29 mouse cellular contexts compared by ENCODE assay signal in the genomic region with DNA sequence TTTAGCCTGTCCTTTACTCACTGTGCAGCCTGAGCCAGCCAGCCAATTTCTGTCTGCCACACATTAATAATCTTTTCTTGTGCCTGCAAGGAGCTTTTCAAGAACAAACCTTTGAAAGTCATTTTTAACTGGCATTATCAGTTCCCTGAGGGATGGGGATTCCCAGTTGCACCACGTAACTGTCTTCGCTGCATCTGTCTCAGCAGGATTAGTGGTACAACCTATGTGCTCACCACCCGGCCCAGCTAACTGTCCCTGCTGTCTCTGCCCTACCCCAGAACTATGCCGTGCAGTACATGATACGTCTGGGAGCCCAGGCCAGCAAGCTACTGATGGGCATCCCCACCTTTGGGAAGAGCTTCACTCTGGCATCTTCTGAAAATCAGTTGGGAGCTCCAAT. TPM values are rescaled to one million over a fixed set of nuclear protein-coding genes. Genes with fewer than 3 reads are reported as not detected.
DNase-seq lines count a peak whose midpoint lies in the region; ATAC-seq and TF ChIP-seq lines count a peak whose summit lies in the region.
"Had no signal": no experiment of that assay in that cellular context is flagged by ENCODE, and none has a peak within 500 bp of the region (broad histone marks: within the 10 kb centered on the region; RNA-seq: fewer than 3 reads in every experiment).

No protein-coding gene starts in this region.

- H3K4me2 ChIP-seq in midbrain, embryonic 12.5 days (replicated peaks), result no peak overlapping the region
- no peak overlapping the region for H3K4me2 ChIP-seq in midbrain, embryonic 11.5 days
- no peak overlapping the region for H3K4me2 ChIP-seq in hindbrain, embryonic 15.5 days
- H3K4me2 ChIP-seq in midbrain, postnatal 0 days (ENCODE audit: low read depth, low read length, poor library complexity, severe bottlenecking), result no peak overlapping the region
- H3K4me2 ChIP-seq: embryonic facial prominence, embryonic 15.5 days; limb, embryonic 15.5 days; lung, embryonic 15.5 days; neural tube, embryonic 15.5 days had no signal

- H3K27ac ChIP-seq in gastrocnemius, adult 2 months, result peak overlapping the region; percentile 12; the same call in 1 of the 2 replicates
- 0 out of 2 replicates have a peak overlapping the region, but pooled peaks have one; percentile 35 for H3K27ac ChIP-seq in midbrain, embryonic 12.5 days (replicated peaks)
- H3K27ac ChIP-seq in midbrain, embryonic 11.5 days (ENCODE audit: low read depth, low read length), result no peak overlapping the region
- H3K27ac ChIP-seq in hindbrain, embryonic 15.5 days (replicated peaks), result peak overlapping the region; percentile 28
- peak overlapping the region; percentile 63 for H3K27ac ChIP-seq in midbrain, postnatal 0 days (ENCODE audit: low read depth, low read length)
- H3K27ac ChIP-seq: embryonic facial prominence, embryonic 15.5 days; limb, embryonic 15.5 days; liver, embryonic 14.5 days; lung, embryonic 15.5 days; macrophage; neural tube, embryonic 15.5 days; stomach, embryonic 15.5 days had no signal

- ATAC-seq in midbrain, embryonic 12.5 days (ENCODE audit: low FRiP score, low read depth), result no peak
- ATAC-seq in midbrain, embryonic 11.5 days (ENCODE audit: low FRiP score), result no peak
- no peak for ATAC-seq in hindbrain, embryonic 15.5 days (ENCODE audit: low FRiP score, low read depth)
- ATAC-seq in midbrain, postnatal 0 days (ENCODE audit: low FRiP score), result 0 out of 2 replicates have a peak, but pooled peaks have one; percentile 60
- ATAC-seq: activated CD4-positive, CD25-positive, alpha-beta regulatory T cell, adult 4 months; intestine, embryonic 16.5 days had no signal

- no peak overlapping the region for H3K4me3 ChIP-seq in gastrocnemius, adult 2 months
- H3K4me3 ChIP-seq in midbrain, embryonic 12.5 days, result no peak overlapping the region
- no peak overlapping the region for H3K4me3 ChIP-seq in midbrain, embryonic 11.5 days (ENCODE audit: low read depth, low read length)
- no peak overlapping the region for H3K4me3 ChIP-seq in hindbrain, embryonic 15.5 days
- H3K4me3 ChIP-seq in midbrain, postnatal 0 days (ENCODE audit: low read depth, low read length), result no peak overlapping the region
- H3K4me3 ChIP-seq: embryonic facial prominence, embryonic 15.5 days; limb, embryonic 15.5 days; lung, embryonic 15.5 days; neural tube, embryonic 15.5 days; stomach, embryonic 15.5 days had no signal

- WGBS in midbrain, embryonic 12.5 days, result 74% methylated on average over 5 of the region's 5 CpGs
- 82% methylated on average over 5 of the region's 5 CpGs for WGBS in midbrain, embryonic 11.5 days
- 55% methylated on average over 5 of the region's 5 CpGs for WGBS in hindbrain, embryonic 15.5 days
- WGBS in midbrain, postnatal 0 days, result 37% methylated on average over 5 of the region's 5 CpGs

- no peak overlapping the region for H3K9ac ChIP-seq in midbrain, embryonic 12.5 days (replicated peaks)
- no peak overlapping the region for H3K9ac ChIP-seq in midbrain, embryonic 11.5 days (ENCODE audit: low read length)
- H3K9ac ChIP-seq in hindbrain, embryonic 15.5 days, result no peak overlapping the region
- no peak overlapping the region for H3K9ac ChIP-seq in midbrain, postnatal 0 days (replicated peaks; ENCODE audit: low read length, poor library complexity, severe bottlenecking)
- H3K9ac ChIP-seq: embryonic facial prominence, embryonic 15.5 days; limb, embryonic 15.5 days; liver, embryonic 14.5 days; lung, embryonic 15.5 days; neural tube, embryonic 15.5 days; stomach, embryonic 15.5 days had no signal

- H3K27me3 ChIP-seq in midbrain, embryonic 12.5 days, result peaks cover 2% of the 10 kb centered on the region; the same call in 1 of the 2 replicates
- H3K27me3 ChIP-seq in midbrain, embryonic 11.5 days (ENCODE audit: control insufficient read depth, insufficient read depth, low read length), result no peaks in the 10 kb centered on the region
- H3K27me3 ChIP-seq in hindbrain, embryonic 15.5 days, result no peaks in the 10 kb centered on the region
- H3K27me3 ChIP-seq in midbrain, postnatal 0 days (ENCODE audit: insufficient read depth, low read length), result no peaks in the 10 kb centered on the region
- H3K27me3 ChIP-seq: embryonic facial prominence, embryonic 15.5 days; limb, embryonic 15.5 days; neural tube, embryonic 15.5 days; stomach, embryonic 15.5 days had no signal

- no peaks in the 10 kb centered on the region for H3K9me3 ChIP-seq in midbrain, embryonic 12.5 days
- no peaks in the 10 kb centered on the region for H3K9me3 ChIP-seq in midbrain, embryonic 11.5 days (ENCODE audit: control insufficient read depth, low read length)
- H3K9me3 ChIP-seq in hindbrain, embryonic 15.5 days, result no peaks in the 10 kb centered on the region
- no peaks in the 10 kb centered on the region for H3K9me3 ChIP-seq in midbrain, postnatal 0 days (ENCODE audit: low read length)
- H3K9me3 ChIP-seq: embryonic facial prominence, embryonic 15.5 days; heart, embryonic 10.5 days; limb, embryonic 15.5 days; lung, embryonic 15.5 days; neural tube, embryonic 15.5 days; stomach, embryonic 15.5 days had no signal

- H3K36me3 ChIP-seq in midbrain, embryonic 12.5 days, result no peaks in the 10 kb centered on the region
- H3K36me3 ChIP-seq in midbrain, embryonic 11.5 days (ENCODE audit: control insufficient read depth, insufficient read depth, low read length), result no peaks in the 10 kb centered on the region
- H3K36me3 ChIP-seq in hindbrain, embryonic 15.5 days, result no peaks in the 10 kb centered on the region
- no peaks in the 10 kb centered on the region for H3K36me3 ChIP-seq in midbrain, postnatal 0 days (ENCODE audit: insufficient read depth, low read length)
- H3K36me3 ChIP-seq: embryonic facial prominence, embryonic 15.5 days; heart, embryonic 10.5 days; limb, embryonic 15.5 days; lung, embryonic 15.5 days; neural tube, embryonic 15.5 days; stomach, embryonic 15.5 days had no signal

- H3K4me1 ChIP-seq in midbrain, embryonic 12.5 days, result peaks cover 11% of the 10 kb centered on the region
- H3K4me1 ChIP-seq in midbrain, embryonic 11.5 days (ENCODE audit: control insufficient read depth, insufficient read depth, low read length), result no peaks in the 10 kb centered on the region
- peaks cover 22% of the 10 kb centered on the region for H3K4me1 ChIP-seq in hindbrain, embryonic 15.5 days (replicated peaks)
- H3K4me1 ChIP-seq in midbrain, postnatal 0 days (ENCODE audit: insufficient read depth, low read length), result peaks cover 11% of the 10 kb centered on the region
- H3K4me1 ChIP-seq: stomach, embryonic 15.5 days had no signal

- no peak for TF ChIP-seq CTCF in gastrocnemius, adult 2 months (IDR thresholded peaks at IDR 0.05)
- TF ChIP-seq CTCF in midbrain, postnatal 0 days (IDR thresholded peaks at IDR 0.05), result no peak

- intact Hi-C loops in gastrocnemius, adult 2 months (cut with DNase I), result no loop called here
- intact Hi-C loops in gastrocnemius, postnatal 14 days (cut with DNase I; ENCODE audit: low total_unique reads), result no loop called here

- no peak for DNase-seq in gastrocnemius, adult 2 months
- DNase-seq in gastrocnemius, postnatal 14 days, result no peak
- DNase-seq in midbrain, embryonic 11.5 days (ENCODE audit: low spot score, missing footprints), result no peak
- DNase-seq in midbrain, postnatal 0 days (ENCODE audit: low spot score), result peak; percentile 10
- no peak for DNase-seq in kidney, postnatal 14 days
- no peak for DNase-seq in cerebellum, postnatal 10 days
- DNase-seq: adrenal gland, postnatal 10 days; cerebellum, postnatal 36 days; kidney, adult 9 months; kidney, postnatal 25 days; right cerebral cortex, adult 18-20 months; right cerebral cortex, postnatal 4 days; thymus, adult 18-20 months; thymus, postnatal 36 days had no signal

RNA-seq across cellular contexts. Expression of gene Mybph, which starts 5.0 kb away (rescaled TPM):
- total RNA-seq in gastrocnemius, adult 2 months (2021), result 100 to 1,000 TPM; 192 to 318 TPM
- total RNA-seq in gastrocnemius, postnatal 14 days (2021), result 100 to 1,000 TPM; 716 to 830 TPM
- polyA plus RNA-seq in midbrain, embryonic 12.5 days (2016; fragmentation: Nextera tagmentation; extraction: Ambion mirVana), result not detected in 2 replicates
- polyA plus RNA-seq in midbrain, embryonic 11.5 days (2014; fragmentation: Nextera tagmentation; extraction: Ambion mirVana), result 0.12 and 0.22 TPM in 2 replicates
- polyA plus RNA-seq in hindbrain, embryonic 15.5 days (2015; fragmentation: Nextera tagmentation; extraction: Ambion mirVana), result 0.12 and 0.29 TPM in 2 replicates
- total RNA-seq in midbrain, postnatal 0 days (2014; rRNA removed), result not detected in 2 replicates
- 0.12 TPM in 1 of 2 replicates, not detected in the other for polyA plus RNA-seq in midbrain, postnatal 0 days (2015; fragmentation: Nextera tagmentation; extraction: Ambion mirVana)
- total RNA-seq: granulocyte monocyte progenitor cell, adult 5-6 weeks; hematopoietic stem cell, adult 5-6 weeks had no signal
- polyA plus RNA-seq: activated CD4-positive, CD25-positive, alpha-beta regulatory T cell, adult 4 months; CD4-positive, CD25-positive, alpha-beta regulatory T cell, adult 4 months; macrophage had no signal

RNA-seq across cellular contexts. Expression of gene Chil1, which starts 6.2 kb away (rescaled TPM):
- total RNA-seq in gastrocnemius, adult 2 months (2021), result 1 to 10 TPM; 1.8 to 6.9 TPM
- 1 to 10 TPM; 1.4 to 2.0 TPM for total RNA-seq in gastrocnemius, postnatal 14 days (2021)
- polyA plus RNA-seq in midbrain, embryonic 12.5 days (2016; fragmentation: Nextera tagmentation; extraction: Ambion mirVana), result 2.3 and 2.9 TPM in 2 replicates
- 1.8 and 2.2 TPM in 2 replicates for polyA plus RNA-seq in midbrain, embryonic 11.5 days (2014; fragmentation: Nextera tagmentation; extraction: Ambion mirVana)
- polyA plus RNA-seq in hindbrain, embryonic 15.5 days (2015; fragmentation: Nextera tagmentation; extraction: Ambion mirVana), result 1.4 and 2.4 TPM in 2 replicates
- 0.47 and 3.0 TPM in 2 replicates for total RNA-seq in midbrain, postnatal 0 days (2014; rRNA removed)
- polyA plus RNA-seq in midbrain, postnatal 0 days (2015; fragmentation: Nextera tagmentation; extraction: Ambion mirVana), result 3.0 and 4.3 TPM in 2 replicates
- polyA plus RNA-seq: activated CD4-positive, CD25-positive, alpha-beta regulatory T cell, adult 4 months had no signal

RNA-seq across cellular contexts. Expression of gene Adora1, which starts 47.0 kb away (rescaled TPM):
- under 1 TPM; 0.20 to 0.31 TPM for total RNA-seq in gastrocnemius, adult 2 months (2021)
- total RNA-seq in gastrocnemius, postnatal 14 days (2021), result under 1 TPM; 0.58 to 0.78 TPM
- polyA plus RNA-seq in midbrain, embryonic 12.5 days (2016; fragmentation: Nextera tagmentation; extraction: Ambion mirVana), result 0.64 and 1.0 TPM in 2 replicates
- polyA plus RNA-seq in midbrain, embryonic 11.5 days (2014; fragmentation: Nextera tagmentation; extraction: Ambion mirVana), result 0.07 and 0.08 TPM in 2 replicates
- 22.5 and 26.0 TPM in 2 replicates for polyA plus RNA-seq in hindbrain, embryonic 15.5 days (2015; fragmentation: Nextera tagmentation; extraction: Ambion mirVana)
- total RNA-seq in midbrain, postnatal 0 days (2014; rRNA removed), result 45.1 and 54.2 TPM in 2 replicates
- polyA plus RNA-seq in midbrain, postnatal 0 days (2015; fragmentation: Nextera tagmentation; extraction: Ambion mirVana), result 32.5 and 35.6 TPM in 2 replicates
- total RNA-seq: granulocyte monocyte progenitor cell, adult 5-6 weeks had no signal
- polyA plus RNA-seq: macrophage had no signal

Comparison
In these comparisons a context has a peak if more than half of its experiments do, and no peak if none do; other contexts are left out.
1. RNA of gene Adora1, which starts 47.0 kb away (polyA plus RNA-seq): 32.5 to 35.6 TPM in midbrain, postnatal 0 days and 22.5 to 26.0 TPM in hindbrain, embryonic 15.5 days; 0.64 to 1.0 TPM in midbrain, embryonic 12.5 days and 0.07 to 0.08 TPM in midbrain, embryonic 11.5 days; every median in the first group is over 10 times any median in the second.